Mouse (Mus musculus) heart, postnatal 10 days (tissue): ENCODE measurements around the gene Nacad. TPM values are rescaled to one million over a fixed set of nuclear protein-coding genes. Genes with fewer than 3 reads are reported as not detected.

ENCODE experiments used
- DNase-seq, 2 experiments: peaks; one replicate each; pipeline ENCODE4 v3.0.0; 2021
- intact Hi-C: fragments of 180-260 bp; cut with DNase I; formaldehyde crosslinking; loops from one replicate; pipeline ENCODE4 v1.15.1; 2025
- total RNA-seq, 2 experiments: library from RNA; stranded (reverse); gene quantifications; 2 replicates each; pipeline ENCODE4 v1.2.3; 2021

Gene Nacad
- total RNA-seq, 2 experiments from 2014 or later = 0.60 to 1.1 TPM

DNA sequence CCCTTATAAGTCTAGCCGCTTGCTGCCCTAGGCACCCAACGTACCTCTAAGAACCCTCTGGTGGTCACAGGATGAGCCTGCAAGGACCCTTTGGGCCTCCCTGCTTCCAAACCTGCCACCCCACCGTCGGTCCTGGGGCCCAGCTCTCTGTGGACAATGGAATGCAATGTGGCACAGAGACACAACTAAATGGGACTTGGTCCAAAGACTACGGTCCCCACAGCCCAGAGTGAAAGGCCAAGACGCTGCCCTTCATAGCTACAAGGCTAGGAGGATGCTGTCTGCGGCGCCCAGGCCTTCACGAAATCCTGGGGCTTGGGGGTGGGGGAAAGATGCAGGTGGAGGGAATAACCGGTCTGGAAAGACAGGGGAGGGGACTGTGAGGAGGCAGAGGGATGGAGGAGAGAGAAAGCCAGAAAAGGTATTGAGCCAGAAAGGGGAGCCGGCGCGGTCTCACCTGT, 802 bp downstream of the Nacad start:
- intact Hi-C loops = no loop called here
- DNase-seq = peak; percentile 31 to 33

DNA sequence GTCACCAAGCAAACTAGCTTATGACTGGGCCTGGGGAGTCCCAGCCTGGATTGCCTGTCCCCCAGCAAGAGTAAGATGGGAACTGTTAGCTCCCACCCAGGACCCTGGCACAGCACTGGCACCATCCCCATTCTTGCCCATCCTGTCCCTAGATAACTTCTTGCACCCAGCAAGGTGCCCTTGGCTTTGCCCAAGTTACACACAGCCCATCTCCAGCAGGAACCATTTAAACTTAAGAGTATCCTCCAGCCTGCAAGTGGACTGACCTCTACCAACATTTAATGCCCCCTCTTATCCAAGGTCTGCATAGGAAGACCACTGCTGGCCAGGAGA, 1.3 kb downstream of the Nacad start:
- intact Hi-C loops = no loop called here
- DNase-seq = no peak

DNA sequence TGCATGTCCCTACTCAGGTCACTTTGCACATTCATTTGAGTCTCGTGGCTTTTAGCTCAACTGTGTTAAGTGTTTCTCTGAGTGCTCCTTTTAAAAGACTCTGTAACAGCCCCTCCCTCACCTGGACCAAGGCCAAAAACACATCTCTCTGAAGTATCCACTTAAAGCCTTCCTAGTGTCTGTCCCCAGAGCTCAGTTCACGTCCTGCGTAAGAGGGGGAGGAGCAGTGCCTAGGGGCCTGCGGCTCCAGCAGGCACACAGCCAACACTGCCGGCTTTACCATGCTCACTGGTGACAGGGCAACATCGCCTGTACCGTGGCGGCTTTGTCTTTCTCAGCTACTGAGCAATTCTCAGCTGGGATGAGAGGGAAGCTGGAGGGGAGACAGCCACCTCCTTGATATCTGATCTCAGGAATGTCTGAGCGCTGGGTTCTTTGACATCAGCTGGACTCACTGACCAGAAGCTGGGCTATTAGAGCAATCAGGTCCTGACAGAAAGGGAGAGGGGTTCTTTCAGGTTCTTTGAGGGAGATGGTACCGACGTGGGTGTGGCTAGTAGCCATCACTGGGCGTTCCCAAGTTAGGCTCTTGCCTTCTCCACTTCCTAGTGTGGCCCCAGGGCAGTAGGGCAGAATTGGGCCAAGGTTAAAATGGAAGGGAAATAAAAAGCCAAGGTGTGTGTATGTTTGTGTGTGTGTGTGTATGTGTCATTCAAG, 1.8 kb downstream of the Nacad start:
- peak; percentile 48 to 54 for DNase-seq
- intact Hi-C loops = no loop called here

DNA sequence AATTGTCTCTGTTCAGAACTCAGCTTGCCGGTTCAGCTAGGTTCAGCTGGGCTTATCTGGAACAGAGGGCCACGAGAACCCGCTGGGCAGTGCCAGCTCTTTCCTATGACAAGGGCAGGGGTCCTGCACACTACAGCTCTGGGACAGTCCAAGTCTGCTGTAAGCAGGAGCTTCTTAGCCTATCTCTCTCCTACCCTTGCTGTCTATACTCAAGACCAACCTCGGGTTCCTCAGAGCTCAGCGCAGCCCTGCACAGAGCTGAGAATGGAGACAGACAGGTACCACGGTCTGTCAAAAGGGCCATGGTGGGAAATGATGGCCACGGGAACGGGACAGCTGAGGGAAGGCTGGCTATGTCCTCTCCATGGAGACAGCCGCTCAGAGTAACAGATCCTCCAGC, 2.6 kb downstream of the Nacad start:
- no peak for DNase-seq
- intact Hi-C loops = no loop called here

DNA sequence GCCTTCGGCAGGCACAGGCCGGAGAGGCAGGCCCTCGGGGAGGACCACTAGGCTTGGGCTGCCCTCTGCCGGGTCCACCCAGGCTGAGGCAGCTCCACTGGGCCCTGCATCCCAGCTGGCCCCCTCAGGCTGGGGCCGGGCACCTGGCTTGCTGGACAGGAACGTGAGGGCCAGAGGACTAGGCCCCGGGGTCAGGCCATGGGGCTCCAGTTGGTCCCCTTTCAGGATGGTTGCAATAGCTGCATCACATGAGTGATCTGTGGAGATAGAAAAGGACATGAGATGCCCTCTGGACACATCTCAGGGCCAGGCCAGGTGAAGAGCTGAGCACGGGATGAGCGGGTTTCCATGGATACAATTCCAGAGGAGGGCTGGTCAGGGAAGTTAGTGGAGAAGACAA, 3.2 kb downstream of the Nacad start:
- intact Hi-C loops = no loop called here
- DNase-seq = no peak

DNA sequence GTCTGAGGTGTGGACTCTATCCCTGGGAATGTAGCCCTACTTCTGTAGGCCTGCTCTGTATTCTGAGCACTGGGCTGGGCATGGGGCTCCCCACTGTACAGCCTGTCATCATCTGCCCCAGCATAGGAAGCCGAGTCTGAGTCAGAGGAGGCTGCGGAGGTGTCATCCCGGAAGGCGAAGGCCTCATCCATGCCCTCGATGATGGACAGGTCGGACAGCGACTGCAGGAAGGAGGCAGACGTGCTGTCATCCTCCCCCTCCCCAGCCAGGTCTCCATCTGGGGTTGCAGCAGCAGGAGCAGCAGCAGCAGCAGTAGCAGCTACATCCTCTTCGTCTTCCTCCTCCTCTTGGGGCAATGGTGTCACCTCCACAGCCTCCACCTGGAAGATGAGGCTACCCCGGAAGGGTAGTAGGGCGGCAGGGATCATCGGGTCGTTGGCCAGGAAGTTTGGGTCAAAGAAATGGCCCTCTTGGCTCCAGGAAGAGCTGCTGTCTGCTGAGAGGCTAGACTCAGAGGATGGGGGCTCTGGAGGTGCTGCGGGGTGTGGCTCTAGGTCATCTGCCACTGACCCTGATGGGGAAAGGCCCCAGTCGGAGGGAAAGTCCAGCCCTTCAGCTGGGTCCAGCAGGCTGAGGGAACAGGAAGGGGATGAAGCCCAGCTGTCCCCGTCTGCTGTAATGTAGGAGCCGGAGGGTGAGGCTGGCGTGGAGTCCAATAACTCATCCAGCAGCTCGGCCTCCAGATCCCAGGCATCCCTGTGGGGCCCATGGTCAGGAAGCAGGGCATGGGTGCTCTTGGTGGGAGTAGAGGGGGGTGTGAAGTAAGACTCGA, 4.0 kb downstream of the Nacad start:
- intact Hi-C loops = no loop called here
- no peak for DNase-seq

DNA sequence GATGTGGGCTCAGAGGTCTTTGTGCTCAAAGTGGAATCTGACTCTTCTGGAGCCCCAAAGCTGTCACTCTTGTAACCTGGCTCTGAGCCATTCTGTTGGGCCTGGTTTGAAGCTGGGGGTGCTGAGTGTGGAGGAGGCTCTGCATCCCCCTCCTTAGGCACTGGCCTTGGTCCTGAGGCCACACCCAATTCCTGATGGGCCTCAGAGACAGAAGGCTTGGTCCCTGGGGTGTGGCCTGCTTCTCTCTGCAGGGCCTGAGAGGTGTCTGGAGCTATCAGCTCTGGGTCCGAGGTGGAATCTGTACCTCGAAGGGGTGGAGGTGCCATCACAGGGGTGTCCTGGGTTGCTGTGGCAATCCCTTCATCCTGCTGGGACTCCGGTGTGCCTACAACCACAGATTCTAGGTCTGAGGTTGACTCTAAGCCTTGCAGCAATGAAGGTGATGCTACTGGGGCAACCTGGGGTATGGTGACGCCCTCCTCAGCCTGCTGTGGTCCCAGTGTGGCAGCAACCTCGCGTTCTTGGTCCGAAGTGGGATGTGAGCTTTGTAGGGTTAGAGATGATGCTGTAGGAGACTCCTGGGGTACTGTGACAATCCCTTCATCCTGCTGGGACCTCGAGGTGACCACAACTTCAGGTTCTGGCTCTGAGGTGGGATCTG, 5.4 kb downstream of the Nacad start:
- no peak for DNase-seq
- intact Hi-C loops = no loop called here

DNA sequence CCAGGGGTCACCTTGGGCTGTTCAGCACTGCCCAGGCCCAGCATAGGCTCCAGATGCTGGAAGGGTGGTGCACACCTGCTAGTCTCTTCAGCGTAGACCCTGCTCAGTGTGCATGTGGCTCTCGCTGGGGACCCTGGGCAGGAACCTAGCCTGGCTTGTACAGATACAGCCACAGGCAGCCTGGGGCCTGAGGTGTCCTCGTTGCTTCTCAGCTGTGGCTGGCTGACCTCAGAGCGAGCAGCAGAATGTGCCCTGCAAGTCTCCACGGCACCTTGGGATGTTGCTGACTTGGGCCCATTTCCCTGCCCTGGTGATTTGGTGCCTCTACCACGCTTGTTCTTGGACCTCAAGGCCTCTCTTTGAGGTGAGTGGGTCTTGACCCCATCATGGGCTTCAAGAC, 6.0 kb downstream of the Nacad start:
- intact Hi-C loops = no loop called here
- DNase-seq = no peak

DNA sequence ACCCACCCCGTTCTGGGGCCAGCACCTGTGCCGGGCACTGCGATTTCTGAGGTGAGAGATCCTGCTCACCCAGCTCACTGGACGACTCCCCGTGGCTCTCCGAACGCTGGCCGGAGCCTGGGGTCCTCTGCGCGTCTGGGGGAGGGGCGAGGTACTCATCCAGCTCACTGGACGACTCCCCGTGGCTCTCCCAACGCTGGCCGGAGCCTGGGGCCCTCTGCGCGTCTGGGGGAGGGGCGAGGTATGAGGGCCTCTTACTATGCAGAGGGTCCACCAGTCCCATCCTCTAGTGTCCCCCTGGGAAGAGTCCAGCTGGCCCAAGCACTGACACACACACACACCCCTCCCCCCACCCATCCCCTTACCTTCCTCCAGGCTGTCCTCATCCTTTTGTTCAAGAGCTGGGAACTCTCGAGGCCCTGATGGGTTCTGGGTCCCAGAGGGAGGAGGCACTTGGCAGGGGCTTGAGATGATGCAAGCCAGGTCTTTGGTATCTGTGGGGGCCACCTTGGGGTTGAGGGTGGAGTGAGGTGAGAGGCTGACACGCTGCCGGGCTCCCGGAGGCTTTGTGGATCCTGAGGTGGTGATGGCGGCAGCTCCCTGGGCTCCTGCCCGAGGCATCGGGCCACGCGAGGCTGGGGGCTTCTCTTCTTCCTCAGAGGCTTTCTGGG, 6.7 kb downstream of the Nacad start:
- intact Hi-C loops = no loop called here
- DNase-seq = no peak

DNA sequence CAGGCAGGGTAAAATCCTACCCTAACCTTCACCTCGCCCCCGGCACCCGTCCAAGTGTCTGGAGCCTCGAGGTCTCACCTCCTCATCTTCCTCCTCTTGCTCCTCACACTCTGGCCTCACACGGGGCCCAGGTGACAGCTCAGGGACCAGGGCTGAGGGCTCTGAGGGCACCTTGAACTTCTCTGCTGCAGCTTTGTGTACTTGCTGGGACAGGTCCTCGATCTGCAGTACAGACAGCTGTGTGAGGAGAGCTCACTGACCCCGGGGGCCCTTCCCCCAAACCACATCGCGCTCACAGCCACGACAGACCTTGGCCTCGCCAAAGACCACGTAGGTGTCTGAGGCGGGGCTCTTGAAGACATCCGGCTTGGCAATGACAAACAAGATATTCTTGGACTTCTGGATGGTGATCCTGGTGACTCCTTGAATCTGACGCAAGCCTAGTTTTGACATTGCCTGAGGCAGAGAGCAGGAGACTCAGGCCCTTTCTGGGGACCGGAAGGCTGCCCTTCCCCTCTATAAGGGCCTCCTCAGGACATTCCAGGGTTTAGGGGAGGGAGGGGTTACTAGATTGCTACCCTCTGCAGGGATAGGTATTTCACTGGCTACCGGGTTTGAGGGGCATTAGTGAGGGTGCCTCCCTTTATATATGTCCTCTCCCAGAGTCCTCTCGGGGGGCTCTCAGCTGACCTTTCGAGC, 7.5 kb downstream of the Nacad start:
- DNase-seq = no peak
- intact Hi-C loops = no loop called here

DNA sequence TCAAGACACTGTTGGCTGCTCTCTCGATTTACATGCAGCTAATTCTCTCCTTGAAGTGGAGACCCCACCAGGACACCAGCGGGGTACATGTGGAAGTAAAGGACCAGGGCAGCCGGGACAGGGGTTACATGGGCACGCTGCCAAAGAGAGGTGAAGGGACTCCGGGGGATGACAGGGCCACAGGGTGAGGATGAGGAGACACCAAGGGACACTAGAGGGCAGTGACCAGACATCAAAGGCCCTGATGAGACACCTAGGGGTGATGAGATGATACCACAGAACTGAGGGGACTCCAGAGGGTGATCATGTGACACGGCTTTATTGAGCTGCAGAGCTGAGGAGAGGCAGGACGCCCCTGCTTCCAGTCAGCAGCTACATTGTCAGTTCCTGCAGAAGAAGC, 8.3 kb downstream of the Nacad start:
- DNase-seq = no peak
- intact Hi-C loops = no loop called here

DNA sequence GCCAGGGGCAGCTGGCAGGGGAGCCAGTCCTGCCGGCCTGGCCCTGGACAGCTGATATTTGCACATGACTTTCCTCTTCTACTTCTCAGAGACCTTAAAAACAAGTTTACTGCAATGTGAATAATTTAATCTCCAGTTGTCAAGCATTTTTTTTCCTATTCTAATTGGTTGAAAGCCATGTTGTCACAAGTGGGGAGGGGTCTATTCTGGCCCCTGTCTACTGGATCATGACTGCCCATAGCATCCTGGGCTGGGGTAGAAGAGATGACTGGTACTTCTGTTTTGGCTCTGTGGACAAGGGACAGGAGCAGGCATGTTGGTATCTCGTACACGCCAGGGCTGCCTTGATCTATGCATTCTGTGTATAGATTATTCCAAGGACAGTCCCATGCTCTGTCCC, 9.2 kb downstream of the Nacad start:
- no peak for DNase-seq
- intact Hi-C loops = no loop called here

DNA sequence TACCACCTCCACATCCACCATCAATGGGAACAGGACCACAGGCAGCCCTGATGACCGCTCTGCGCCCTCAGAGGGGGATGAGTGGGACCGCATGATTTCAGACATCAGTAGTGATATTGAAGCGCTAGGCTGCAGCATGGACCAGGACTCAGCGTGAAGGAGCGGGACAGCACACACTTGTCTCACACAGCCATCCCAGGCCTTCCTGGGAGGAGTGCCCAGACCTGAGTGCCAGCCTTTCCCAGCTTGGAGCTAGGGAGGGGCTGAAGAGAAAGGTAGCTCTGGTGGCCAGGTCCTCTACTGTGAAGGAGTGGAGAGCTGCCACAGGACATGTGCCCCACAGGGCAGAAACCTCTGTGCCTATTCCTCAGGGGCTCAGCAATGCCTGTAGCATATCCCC, 9.6 kb downstream of the Nacad start:
- intact Hi-C loops = no loop called here
- DNase-seq = no peak

DNA sequence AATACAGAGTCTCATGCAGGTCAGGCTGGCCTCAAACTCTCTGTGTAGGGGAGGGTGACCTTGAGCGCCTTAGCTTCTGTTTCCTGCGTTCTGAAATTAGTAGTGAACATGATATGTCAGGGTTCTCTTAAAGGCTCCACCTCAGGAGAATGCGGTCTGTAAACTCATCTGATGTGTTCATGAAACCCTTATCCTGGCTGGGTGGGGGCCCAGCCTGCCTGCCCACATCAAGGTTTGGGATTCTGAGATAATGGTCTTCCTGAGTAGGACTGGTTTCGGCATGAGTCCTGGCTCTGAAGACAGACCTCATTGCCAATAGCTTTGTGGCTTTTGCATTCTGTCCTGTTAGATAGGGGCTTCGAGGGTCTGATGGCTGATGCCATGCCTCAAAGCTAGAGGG, 10.5 kb downstream of the Nacad start:
- intact Hi-C loops = no loop called here

DNA sequence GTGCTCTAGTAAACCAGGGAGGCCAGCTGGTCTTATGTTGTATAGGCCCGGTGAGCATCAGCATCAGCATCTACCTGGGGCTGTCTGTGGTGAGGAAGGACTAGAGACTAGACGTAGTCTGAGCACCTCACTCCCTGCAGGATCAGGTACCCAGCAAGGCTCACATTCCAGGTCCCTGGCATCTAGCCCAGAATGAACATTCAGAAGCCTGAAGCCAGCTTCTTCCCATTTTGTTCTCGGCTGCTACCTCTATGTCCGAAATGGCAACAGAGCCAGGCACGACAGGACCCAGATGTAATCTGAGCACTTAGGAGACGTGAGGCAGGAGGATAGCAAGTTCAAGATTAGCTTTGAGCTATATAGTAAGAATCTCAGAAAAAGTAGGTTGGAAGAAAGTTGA, 11.0 kb downstream of the Nacad start:
- intact Hi-C loops = no loop called here
- DNase-seq = no peak

More for the DNA sequence above, 10.5 kb downstream of the Nacad start:
- DNase-seq = no peak

DNA sequence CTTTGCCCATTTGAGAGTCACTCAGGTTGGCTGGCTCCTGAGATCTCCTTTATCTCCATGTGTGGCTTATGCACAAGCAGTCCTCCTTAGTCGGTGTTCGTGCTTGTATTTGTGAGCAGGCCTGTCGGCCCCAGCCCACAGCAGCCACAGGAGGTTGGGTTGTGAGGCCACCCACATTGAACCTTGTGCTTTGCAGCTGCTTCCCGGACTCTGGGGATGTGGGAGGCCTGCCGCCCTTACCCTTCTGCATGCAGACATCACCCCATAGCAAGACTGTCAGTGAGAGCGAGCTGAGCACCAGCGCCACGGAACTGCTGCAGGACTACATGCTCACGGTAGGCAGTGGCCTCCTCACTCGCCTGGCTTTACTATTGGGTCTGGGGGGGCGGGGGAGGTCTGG, 12.4 kb downstream of the Nacad start:
- no peak for DNase-seq
- intact Hi-C loops = no loop called here

DNA sequence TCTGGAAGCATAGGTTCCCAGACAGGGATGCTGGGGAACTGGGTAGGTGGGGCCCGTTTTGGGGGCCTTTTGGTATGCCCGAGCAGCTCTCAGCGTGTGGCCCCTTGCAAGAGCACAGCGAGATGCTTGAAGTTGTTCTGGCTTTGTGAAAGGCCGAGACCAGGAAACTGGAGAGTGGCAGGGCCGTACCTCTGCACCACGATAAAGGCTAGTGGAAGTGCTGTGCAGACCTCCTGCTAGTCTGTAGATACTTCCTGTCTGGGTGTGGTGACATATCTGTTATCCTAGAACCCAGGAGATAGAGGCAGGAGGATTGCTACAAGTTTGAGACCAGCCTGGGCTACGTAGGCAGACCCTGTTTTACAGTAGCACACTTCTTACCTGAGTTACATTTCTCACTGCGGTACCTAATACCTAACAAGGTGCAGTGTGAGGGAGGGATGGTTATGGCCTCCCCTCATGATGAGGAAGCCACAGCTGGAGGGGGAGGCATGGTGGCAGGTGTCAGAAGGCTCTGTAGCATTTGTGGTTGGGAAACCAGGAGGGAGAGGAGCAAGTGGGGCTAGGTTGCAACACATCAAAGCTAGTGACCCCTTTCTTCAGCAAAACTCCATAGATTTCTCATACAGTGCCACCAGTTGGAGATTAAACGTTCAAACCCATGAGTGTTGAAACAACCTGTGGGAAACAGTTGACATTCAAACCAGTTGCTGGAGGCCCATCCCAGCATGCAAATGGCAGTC, 14.7 kb downstream of the Nacad start:
- no peak for DNase-seq
- intact Hi-C loops = no loop called here

DNA sequence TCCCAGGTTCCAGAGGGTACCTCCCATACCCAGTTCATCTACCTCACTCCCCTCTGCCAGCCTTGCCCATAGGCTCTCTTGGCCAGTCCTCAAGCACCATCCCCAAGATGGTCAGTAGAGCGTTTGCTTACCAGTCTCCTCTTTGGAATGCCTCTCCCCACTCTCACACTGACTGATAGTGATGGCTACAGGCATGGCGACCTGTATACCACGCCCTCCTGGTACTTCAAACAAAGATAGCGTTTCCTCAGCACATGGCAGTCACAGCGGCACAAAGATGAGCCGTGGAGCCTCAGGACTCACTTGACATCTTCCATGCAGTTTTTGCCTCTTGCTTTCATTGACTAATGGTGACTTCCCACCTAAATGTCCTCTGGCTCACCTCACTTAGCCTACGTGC, 16.0 kb downstream of the Nacad start:
- no peak for DNase-seq
- intact Hi-C loops = no loop called here

DNA sequence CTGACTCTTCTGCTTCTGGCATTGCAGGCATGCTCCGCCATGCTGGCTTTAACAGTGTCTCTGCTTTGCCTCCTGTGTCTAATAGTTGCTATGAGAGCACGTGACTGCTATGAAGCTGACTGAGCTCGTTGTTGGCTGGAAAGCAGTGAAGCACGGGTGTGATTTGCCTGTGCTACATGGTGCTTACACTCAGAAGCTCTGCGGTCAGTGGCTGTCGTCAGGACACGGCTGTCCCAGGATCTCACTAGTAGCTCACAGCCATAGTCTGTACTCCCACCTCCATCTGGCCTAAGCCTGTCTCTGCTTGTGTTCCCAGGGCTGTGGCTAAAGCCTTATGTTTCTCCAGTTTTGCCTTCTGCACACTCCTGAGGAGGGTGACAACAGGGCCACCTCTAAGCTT, 17.6 kb downstream of the Nacad start:
- DNase-seq = no peak
- intact Hi-C loops = no loop called here
